Mouse (Mus musculus): ENCODE results near the gene Umad1. TPM values are rescaled to one million over a fixed set of nuclear protein-coding genes. Genes with fewer than 3 reads are reported as not detected.

Gene Umad1
- polyA plus RNA-seq, 1 experiment from 2014 or later = 18.0 TPM

DNA sequence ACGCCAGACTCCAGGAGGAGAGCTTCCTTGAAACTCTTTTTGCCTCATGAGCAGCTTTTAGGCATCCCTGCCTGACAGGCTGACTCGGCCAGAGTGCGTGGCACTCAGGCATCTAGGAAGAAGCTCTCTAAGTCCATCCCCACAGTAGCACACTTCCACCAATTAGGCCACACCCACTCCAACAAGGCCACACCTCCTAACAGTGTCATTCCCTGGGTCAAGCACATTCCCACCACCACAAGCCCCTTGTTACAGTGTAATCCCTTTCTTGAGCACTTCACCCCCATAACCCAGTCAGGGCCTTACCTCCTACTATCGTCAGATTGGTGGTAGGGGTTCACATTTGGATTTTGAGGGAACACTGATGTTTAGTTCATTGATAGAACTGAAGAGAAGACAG is 108.6 kb downstream of the Umad1 start:
- WGBS = 94% methylated on average over 4 of the region's 4 CpGs
- Histone ChIP-seq H3K36me3 (ENCODE audit: control insufficient read depth, insufficient read depth, low read length) (no peaks in the 10 kb centered on the region), H3K9me3 (ENCODE audit: control insufficient read depth, low read length) (no peaks in the 10 kb centered on the region), H3K9ac (ENCODE audit: low read length) (no peak overlapping the region), H3K4me3 (ENCODE audit: low read depth, low read length) (no peak overlapping the region), H3K4me1 (ENCODE audit: control insufficient read depth, insufficient read depth, low read length) (no peaks in the 10 kb centered on the region), H3K27ac (replicated peaks; ENCODE audit: low read depth, low read length) (no peak overlapping the region), H3K4me2 (ENCODE audit: low read depth, severe bottlenecking) (no peak overlapping the region), H3K27me3 (ENCODE audit: control insufficient read depth, insufficient read depth, low read length) (no peaks in the 10 kb centered on the region)
- DNase-seq (ENCODE audit: low spot score) (no peak), ATAC-seq (ENCODE audit: insufficient number of reproducible peaks, low FRiP score, low TSS enrichment, low read depth) (no peak)

DNA sequence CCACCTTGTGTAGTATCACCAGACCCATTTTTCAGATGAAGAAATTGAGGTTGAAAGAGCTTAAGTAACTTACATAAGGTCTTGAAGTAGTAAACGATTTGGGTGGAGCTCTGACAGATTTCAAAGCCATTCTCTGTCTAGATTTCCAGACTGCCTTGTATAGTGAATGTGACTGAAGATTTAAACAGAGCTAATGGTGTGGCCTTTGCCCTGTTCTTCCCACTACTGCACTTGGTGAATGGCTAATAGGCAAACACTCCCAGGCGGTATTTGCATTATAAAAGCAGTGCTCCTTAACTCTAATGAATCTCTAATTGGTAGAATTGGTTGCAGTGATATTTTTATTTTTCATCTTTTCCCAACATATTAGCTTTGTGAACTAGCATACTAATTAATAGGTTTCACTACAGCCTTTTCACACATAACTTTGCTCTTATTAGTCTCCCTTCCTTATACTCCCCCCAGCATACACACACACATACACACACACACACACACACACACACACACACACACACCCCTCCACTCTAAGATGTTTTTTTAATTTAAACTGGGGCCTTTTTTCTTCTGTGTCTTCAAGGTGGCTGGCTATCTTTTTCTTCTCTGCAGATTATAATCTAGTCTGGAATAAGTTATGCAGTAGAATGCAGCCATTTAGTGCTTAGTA is 109.2 kb downstream of the Umad1 start:
- no peaks in the 10 kb centered on the region for H3K27me3 ChIP-seq (ENCODE audit: control insufficient read depth, insufficient read depth, low read length)
- H3K9ac ChIP-seq (ENCODE audit: low read length) = no peak overlapping the region
- no peak overlapping the region for H3K27ac ChIP-seq (replicated peaks; ENCODE audit: low read depth, low read length)
- H3K4me2 ChIP-seq (ENCODE audit: low read depth, severe bottlenecking) = no peak overlapping the region
- WGBS = 74% methylated on average over 2 of the region's 2 CpGs
- no peak for ATAC-seq (ENCODE audit: insufficient number of reproducible peaks, low FRiP score, low TSS enrichment, low read depth)
- no peaks in the 10 kb centered on the region for H3K36me3 ChIP-seq (ENCODE audit: control insufficient read depth, insufficient read depth, low read length)
- no peak for DNase-seq (ENCODE audit: low spot score)
- H3K4me3 ChIP-seq (ENCODE audit: low read depth, low read length) = no peak overlapping the region
- H3K4me1 ChIP-seq (ENCODE audit: control insufficient read depth, insufficient read depth, low read length) = no peaks in the 10 kb centered on the region
- H3K9me3 ChIP-seq (ENCODE audit: control insufficient read depth, low read length) = no peaks in the 10 kb centered on the region

GRCm38 (mm10) chr6:8370624-8371023 is 111.5 kb downstream of the Umad1 start:
- no peak overlapping the region for H3K4me2 ChIP-seq (ENCODE audit: low read depth, severe bottlenecking)
- no peak overlapping the region for H3K9ac ChIP-seq (ENCODE audit: low read length)
- no peak overlapping the region for H3K27ac ChIP-seq (replicated peaks; ENCODE audit: low read depth, low read length)
- no peaks in the 10 kb centered on the region for H3K4me1 ChIP-seq (ENCODE audit: control insufficient read depth, insufficient read depth, low read length)
- DNase-seq (ENCODE audit: low spot score) (no peak), ATAC-seq (ENCODE audit: insufficient number of reproducible peaks, low FRiP score, low TSS enrichment, low read depth) (no peak)
- H3K27me3 ChIP-seq (ENCODE audit: control insufficient read depth, insufficient read depth, low read length) = no peaks in the 10 kb centered on the region
- H3K36me3 ChIP-seq (ENCODE audit: control insufficient read depth, insufficient read depth, low read length) = no peaks in the 10 kb centered on the region
- no peaks in the 10 kb centered on the region for H3K9me3 ChIP-seq (ENCODE audit: control insufficient read depth, low read length)
- no peak overlapping the region for H3K4me3 ChIP-seq (ENCODE audit: low read depth, low read length)
- 79% methylated on average over 3 of the region's 3 CpGs for WGBS

DNA sequence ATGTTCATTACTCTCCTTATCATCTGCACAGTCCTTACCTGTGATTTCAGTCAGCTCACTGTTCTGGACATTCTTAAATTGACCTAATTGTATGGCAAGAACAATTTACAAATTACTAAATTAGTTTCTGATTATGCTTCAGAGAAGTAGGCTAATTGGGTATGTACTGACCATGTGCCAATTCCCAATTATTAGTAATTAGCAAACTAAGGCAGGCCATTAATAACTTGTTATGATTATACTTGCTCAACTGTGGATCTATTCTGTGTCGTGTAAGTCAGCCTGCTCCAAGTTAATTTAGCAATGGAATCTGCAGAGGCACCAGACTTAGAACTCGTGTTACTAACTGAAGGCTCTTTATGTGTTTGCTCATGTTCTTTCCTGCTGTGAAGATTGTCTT is 114.0 kb downstream of the Umad1 start:
- no peak overlapping the region for H3K4me3 ChIP-seq (ENCODE audit: low read depth, low read length)
- H3K36me3 ChIP-seq (ENCODE audit: control insufficient read depth, insufficient read depth, low read length) = no peaks in the 10 kb centered on the region
- H3K27ac ChIP-seq (replicated peaks; ENCODE audit: low read depth, low read length) = no peak overlapping the region
- no peak for DNase-seq (ENCODE audit: low spot score)
- H3K27me3 ChIP-seq (ENCODE audit: control insufficient read depth, insufficient read depth, low read length) = no peaks in the 10 kb centered on the region
- H3K4me2 ChIP-seq (ENCODE audit: low read depth, severe bottlenecking) = no peak overlapping the region
- no peaks in the 10 kb centered on the region for H3K4me1 ChIP-seq (ENCODE audit: control insufficient read depth, insufficient read depth, low read length)
- no peak overlapping the region for H3K9ac ChIP-seq (ENCODE audit: low read length)
- no peaks in the 10 kb centered on the region for H3K9me3 ChIP-seq (ENCODE audit: control insufficient read depth, low read length)
- WGBS = 70% methylated on average over 2 of the region's 2 CpGs
- no peak for ATAC-seq (ENCODE audit: insufficient number of reproducible peaks, low FRiP score, low TSS enrichment, low read depth)

DNA sequence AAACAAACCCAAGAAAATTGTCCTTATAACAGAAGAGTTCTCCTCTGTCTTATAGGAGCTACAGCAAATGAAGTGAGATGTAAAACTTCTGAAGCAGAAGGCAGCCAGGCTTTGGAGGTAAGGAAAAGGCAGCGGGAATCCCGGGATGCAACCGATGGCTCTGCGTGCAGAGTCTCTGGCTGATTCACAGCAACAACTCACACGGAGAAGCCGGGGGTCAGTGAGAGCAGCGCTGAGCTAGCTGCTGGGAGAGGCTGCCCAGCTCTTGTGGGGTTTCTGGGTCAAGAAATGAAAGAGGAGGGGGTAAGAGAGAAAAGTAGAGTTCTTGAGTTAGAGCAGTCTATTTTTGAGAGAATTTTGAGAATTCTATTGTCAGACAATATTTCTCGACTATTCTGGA is 114.8 kb downstream of the Umad1 start:
- no peak overlapping the region for H3K4me3 ChIP-seq (ENCODE audit: low read depth, low read length)
- H3K9me3 ChIP-seq (ENCODE audit: control insufficient read depth, low read length) = no peaks in the 10 kb centered on the region
- DNase-seq (ENCODE audit: low spot score) (no peak), ATAC-seq (ENCODE audit: insufficient number of reproducible peaks, low FRiP score, low TSS enrichment, low read depth) (no peak)
- no peak overlapping the region for H3K9ac ChIP-seq (ENCODE audit: low read length)
- 67% methylated on average over 8 of the region's 8 CpGs for WGBS
- no peaks in the 10 kb centered on the region for H3K36me3 ChIP-seq (ENCODE audit: control insufficient read depth, insufficient read depth, low read length)
- no peak overlapping the region for H3K27ac ChIP-seq (replicated peaks; ENCODE audit: low read depth, low read length)
- H3K4me2 ChIP-seq (ENCODE audit: low read depth, severe bottlenecking) = no peak overlapping the region
- no peaks in the 10 kb centered on the region for H3K4me1 ChIP-seq (ENCODE audit: control insufficient read depth, insufficient read depth, low read length)
- no peaks in the 10 kb centered on the region for H3K27me3 ChIP-seq (ENCODE audit: control insufficient read depth, insufficient read depth, low read length)

GRCm38 (mm10) chr6:8374290-8374689 is 115.2 kb downstream of the Umad1 start:
- no peak for DNase-seq (ENCODE audit: low spot score)

GRCm38 (mm10) chr6:8374712-8375111 is 115.6 kb downstream of the Umad1 start:
- H3K27me3 ChIP-seq (ENCODE audit: control insufficient read depth, insufficient read depth, low read length) = no peaks in the 10 kb centered on the region
- no peak for DNase-seq (ENCODE audit: low spot score)
- no peaks in the 10 kb centered on the region for H3K36me3 ChIP-seq (ENCODE audit: control insufficient read depth, insufficient read depth, low read length)
- ATAC-seq (ENCODE audit: insufficient number of reproducible peaks, low FRiP score, low TSS enrichment, low read depth) = no peak
- no peaks in the 10 kb centered on the region for H3K9me3 ChIP-seq (ENCODE audit: control insufficient read depth, low read length)
- H3K9ac ChIP-seq (ENCODE audit: low read length) = no peak overlapping the region
- 89% methylated on average over 4 of the region's 4 CpGs for WGBS
- no peak overlapping the region for H3K4me3 ChIP-seq (ENCODE audit: low read depth, low read length)
- no peak overlapping the region for H3K27ac ChIP-seq (replicated peaks; ENCODE audit: low read depth, low read length)
- H3K4me2 ChIP-seq (ENCODE audit: low read depth, severe bottlenecking) = no peak overlapping the region
- H3K4me1 ChIP-seq (ENCODE audit: control insufficient read depth, insufficient read depth, low read length) = no peaks in the 10 kb centered on the region

More at GRCm38 (mm10) chr6:8374290-8374689, 115.2 kb downstream of the Umad1 start:
- Histone ChIP-seq H3K27me3 (ENCODE audit: control insufficient read depth, insufficient read depth, low read length) (no peaks in the 10 kb centered on the region), H3K27ac (replicated peaks; ENCODE audit: low read depth, low read length) (no peak overlapping the region), H3K9me3 (ENCODE audit: control insufficient read depth, low read length) (no peaks in the 10 kb centered on the region), H3K36me3 (ENCODE audit: control insufficient read depth, insufficient read depth, low read length) (no peaks in the 10 kb centered on the region), H3K4me1 (ENCODE audit: control insufficient read depth, insufficient read depth, low read length) (no peaks in the 10 kb centered on the region), H3K4me3 (ENCODE audit: low read depth, low read length) (no peak overlapping the region), H3K4me2 (ENCODE audit: low read depth, severe bottlenecking) (no peak overlapping the region), H3K9ac (ENCODE audit: low read length) (no peak overlapping the region)
- 85% methylated on average over 6 of the region's 6 CpGs for WGBS
- no peak for ATAC-seq (ENCODE audit: insufficient number of reproducible peaks, low FRiP score, low TSS enrichment, low read depth)

- ATAC-seq (ENCODE audit: insufficient number of reproducible peaks, low FRiP score, low TSS enrichment, low read depth) (no peak), DNase-seq (ENCODE audit: low spot score) (no peak)
- no peak overlapping the region for H3K4me2 ChIP-seq (ENCODE audit: low read depth, severe bottlenecking)
- H3K27me3 ChIP-seq (ENCODE audit: control insufficient read depth, insufficient read depth, low read length) = no peaks in the 10 kb centered on the region
- H3K9ac ChIP-seq (ENCODE audit: low read length) = no peak overlapping the region
- no peaks in the 10 kb centered on the region for H3K36me3 ChIP-seq (ENCODE audit: control insufficient read depth, insufficient read depth, low read length)
- H3K4me3 ChIP-seq (ENCODE audit: low read depth, low read length) = no peak overlapping the region
- no peaks in the 10 kb centered on the region for H3K9me3 ChIP-seq (ENCODE audit: control insufficient read depth, low read length)
- 93% methylated on average over 5 of the region's 5 CpGs for WGBS
- H3K27ac ChIP-seq (replicated peaks; ENCODE audit: low read depth, low read length) = no peak overlapping the region
- H3K4me1 ChIP-seq (ENCODE audit: control insufficient read depth, insufficient read depth, low read length) = no peaks in the 10 kb centered on the region
These were observed 117.3 kb downstream of the Umad1 start for GRCm38 (mm10) chr6:8376351-8376750.

- ATAC-seq (ENCODE audit: insufficient number of reproducible peaks, low FRiP score, low TSS enrichment, low read depth) = no peak
- no peaks in the 10 kb centered on the region for H3K36me3 ChIP-seq (ENCODE audit: control insufficient read depth, insufficient read depth, low read length)
- no peaks in the 10 kb centered on the region for H3K27me3 ChIP-seq (ENCODE audit: control insufficient read depth, insufficient read depth, low read length)
- H3K4me2 ChIP-seq (ENCODE audit: low read depth, severe bottlenecking) = no peak overlapping the region
- H3K4me3 ChIP-seq (ENCODE audit: low read depth, low read length) = no peak overlapping the region
- 87% methylated on average over 8 of the region's 8 CpGs for WGBS
- no peak overlapping the region for H3K9ac ChIP-seq (ENCODE audit: low read length)
- DNase-seq (ENCODE audit: low spot score) = no peak
- no peak overlapping the region for H3K27ac ChIP-seq (replicated peaks; ENCODE audit: low read depth, low read length)
- no peaks in the 10 kb centered on the region for H3K4me1 ChIP-seq (ENCODE audit: control insufficient read depth, insufficient read depth, low read length)
- H3K9me3 ChIP-seq (ENCODE audit: control insufficient read depth, low read length) = no peaks in the 10 kb centered on the region
These were observed 118.6 kb downstream of the Umad1 start for GRCm38 (mm10) chr6:8377667-8378066.

Measured in limb, embryonic 11.5 days (tissue).